Mouse (Mus musculus): Measurements from ENCODE around the gene Tob1. TPM values are rescaled to one million over a fixed set of nuclear protein-coding genes. Genes with fewer than 3 reads are reported as not detected.

Tob1 gene
- polyA plus RNA-seq, 1 experiment from 2014 or later, result 42.6 TPM

DNA sequence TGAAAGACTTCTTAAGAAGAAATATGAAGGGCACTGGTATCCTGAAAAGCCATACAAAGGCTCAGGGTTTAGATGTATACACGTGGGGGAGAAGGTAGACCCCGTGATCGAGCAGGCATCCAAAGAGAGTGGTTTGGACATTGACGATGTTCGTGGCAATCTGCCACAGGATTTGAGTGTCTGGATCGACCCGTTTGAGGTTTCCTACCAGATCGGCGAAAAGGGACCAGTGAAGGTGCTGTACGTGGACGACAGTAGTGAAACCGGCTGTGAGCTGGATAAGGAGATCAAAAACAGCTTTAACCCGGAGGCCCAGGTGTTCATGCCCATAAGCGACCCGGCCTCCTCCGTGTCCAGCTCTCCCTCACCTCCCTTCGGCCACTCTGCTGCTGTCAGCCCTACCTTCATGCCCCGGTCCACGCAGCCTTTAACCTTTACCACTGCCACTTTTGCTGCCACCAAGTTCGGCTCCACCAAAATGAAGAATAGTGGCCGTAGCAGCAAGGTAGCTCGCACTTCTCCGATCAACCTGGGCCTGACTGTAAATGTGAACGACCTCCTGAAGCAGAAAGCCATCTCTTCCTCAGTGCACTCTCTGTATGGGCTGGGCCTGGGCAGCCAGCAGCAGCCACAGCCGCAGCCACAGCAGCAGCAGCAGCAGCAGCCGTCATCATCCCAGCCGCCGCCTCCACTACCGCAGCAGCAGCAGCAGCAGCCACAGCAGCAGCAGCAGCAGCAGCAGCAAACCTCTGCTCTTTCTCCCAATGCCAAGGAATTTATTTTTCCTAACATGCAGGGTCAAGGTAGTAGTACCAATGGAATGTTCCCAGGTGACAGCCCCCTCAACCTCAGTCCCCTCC lies 2.7 kb downstream of the Tob1 start:
- H3K9ac ChIP-seq, result 0 out of 2 replicates have a peak overlapping the region, but pooled peaks have one; percentile 40
- peaks cover 16% of the 10 kb centered on the region for H3K36me3 ChIP-seq (replicated peaks)
- no peak overlapping the region for H3K27ac ChIP-seq
- H3K27me3 ChIP-seq, result no peaks in the 10 kb centered on the region
- no peak for ATAC-seq (ENCODE audit: low FRiP score)
- H3K4me3 ChIP-seq (replicated peaks), result peak overlapping the region; percentile 21; the same call in 1 of the 2 replicates
- peak overlapping the region; percentile 6 for H3K4me2 ChIP-seq
- 89% methylated on average over 29 of the region's 29 CpGs for WGBS
- H3K9me3 ChIP-seq, result no peaks in the 10 kb centered on the region
- peaks cover 33% of the 10 kb centered on the region for H3K4me1 ChIP-seq

GRCm38 (mm10) chr11:94215581-94215980 lies 4.3 kb downstream of the Tob1 start:
- Histone ChIP-seq H3K4me2 (no peak overlapping the region), H3K4me1 (peaks cover 33% of the 10 kb centered on the region), H3K27me3 (no peaks in the 10 kb centered on the region), H3K4me3 (replicated peaks) (no peak overlapping the region), H3K36me3 (replicated peaks) (peaks cover 16% of the 10 kb centered on the region), H3K27ac (no peak overlapping the region), H3K9ac (no peak overlapping the region), H3K9me3 (no peaks in the 10 kb centered on the region)
- ATAC-seq (ENCODE audit: low FRiP score), result no peak
- WGBS, result 95% methylated on average over 3 of the region's 3 CpGs

- Histone ChIP-seq H3K36me3 (replicated peaks) (peaks cover 16% of the 10 kb centered on the region), H3K4me1 (peaks cover 33% of the 10 kb centered on the region), H3K9ac (no peak overlapping the region), H3K27ac (0 out of 2 replicates have a peak overlapping the region, but pooled peaks have one; percentile 31), H3K4me2 (no peak overlapping the region), H3K4me3 (replicated peaks) (no peak overlapping the region), H3K9me3 (no peaks in the 10 kb centered on the region), H3K27me3 (no peaks in the 10 kb centered on the region)
- no peak for ATAC-seq (ENCODE audit: low FRiP score)
- 57% methylated on average over 2 of the region's 2 CpGs for WGBS
Observed at GRCm38 (mm10) chr11:94216247-94216646, 5.0 kb downstream of the Tob1 start.

DNA sequence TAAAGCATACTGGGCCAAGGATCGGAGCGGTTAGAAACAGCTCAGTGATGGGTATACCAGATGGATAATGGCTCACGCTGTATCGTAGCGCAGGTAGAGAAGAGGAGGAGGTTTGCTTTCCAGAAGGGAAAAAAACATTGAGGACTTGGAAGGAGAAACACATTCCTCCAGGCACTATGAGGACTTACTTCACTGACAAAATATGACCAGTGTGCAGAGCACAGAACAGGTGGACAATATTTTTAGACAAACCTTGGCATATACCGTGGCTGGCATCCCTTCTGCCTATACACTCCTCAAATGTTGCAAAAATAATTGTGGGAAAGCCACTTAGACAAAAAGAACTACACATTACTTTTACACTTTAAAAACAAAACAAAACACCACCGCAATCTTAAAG lies 10.0 kb downstream of the Tob1 start:
- Histone ChIP-seq H3K36me3 (replicated peaks) (no peaks in the 10 kb centered on the region), H3K4me2 (no peak overlapping the region), H3K4me3 (replicated peaks) (no peak overlapping the region), H3K27ac (no peak overlapping the region), H3K9ac (no peak overlapping the region), H3K4me1 (peaks cover 7% of the 10 kb centered on the region), H3K27me3 (no peaks in the 10 kb centered on the region), H3K9me3 (no peaks in the 10 kb centered on the region)
- ATAC-seq (ENCODE audit: low FRiP score), result no peak
- WGBS, result 93% methylated on average over 7 of the region's 7 CpGs

DNA sequence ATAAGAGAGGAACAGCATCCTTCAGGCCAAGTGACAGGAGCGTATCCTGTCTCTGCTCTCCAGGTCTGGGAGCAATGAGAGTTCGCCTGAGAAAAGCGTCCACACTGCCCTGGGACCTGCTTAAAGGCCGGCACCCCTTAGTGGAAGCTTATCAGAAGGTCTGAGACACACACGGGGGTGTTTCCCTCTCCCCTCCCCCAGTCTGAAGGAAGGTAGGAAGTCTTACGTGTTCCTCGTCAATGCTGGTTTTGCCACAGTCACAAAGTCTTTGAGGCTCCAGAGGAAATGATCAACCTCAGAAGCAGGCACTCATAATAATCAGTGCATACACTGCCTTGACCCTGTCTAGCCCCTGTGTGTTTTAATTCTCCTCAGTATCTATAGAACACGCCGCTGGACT lies 12.3 kb downstream of the Tob1 start:
- H3K9ac ChIP-seq, result no peak overlapping the region
- ATAC-seq (ENCODE audit: low FRiP score), result no peak
- H3K9me3 ChIP-seq, result no peaks in the 10 kb centered on the region
- H3K36me3 ChIP-seq (replicated peaks), result no peaks in the 10 kb centered on the region
- H3K27ac ChIP-seq, result no peak overlapping the region
- H3K27me3 ChIP-seq, result no peaks in the 10 kb centered on the region
- H3K4me2 ChIP-seq, result no peak overlapping the region
- H3K4me1 ChIP-seq, result peaks cover 12% of the 10 kb centered on the region
- WGBS, result 82% methylated on average over 9 of the region's 9 CpGs
- no peak overlapping the region for H3K4me3 ChIP-seq (replicated peaks)

- no peak for ATAC-seq (ENCODE audit: low FRiP score)
- no peaks in the 10 kb centered on the region for H3K36me3 ChIP-seq (replicated peaks)
- H3K27ac ChIP-seq, result no peak overlapping the region
- H3K4me2 ChIP-seq, result no peak overlapping the region
- no peak overlapping the region for H3K4me3 ChIP-seq (replicated peaks)
- peaks cover 14% of the 10 kb centered on the region for H3K4me1 ChIP-seq
- H3K9ac ChIP-seq, result no peak overlapping the region
- no peaks in the 10 kb centered on the region for H3K9me3 ChIP-seq
- WGBS, result 39% methylated on average over 7 of the region's 7 CpGs
- no peaks in the 10 kb centered on the region for H3K27me3 ChIP-seq
Observed at GRCm38 (mm10) chr11:94225985-94226384, 14.7 kb downstream of the Tob1 start.

DNA sequence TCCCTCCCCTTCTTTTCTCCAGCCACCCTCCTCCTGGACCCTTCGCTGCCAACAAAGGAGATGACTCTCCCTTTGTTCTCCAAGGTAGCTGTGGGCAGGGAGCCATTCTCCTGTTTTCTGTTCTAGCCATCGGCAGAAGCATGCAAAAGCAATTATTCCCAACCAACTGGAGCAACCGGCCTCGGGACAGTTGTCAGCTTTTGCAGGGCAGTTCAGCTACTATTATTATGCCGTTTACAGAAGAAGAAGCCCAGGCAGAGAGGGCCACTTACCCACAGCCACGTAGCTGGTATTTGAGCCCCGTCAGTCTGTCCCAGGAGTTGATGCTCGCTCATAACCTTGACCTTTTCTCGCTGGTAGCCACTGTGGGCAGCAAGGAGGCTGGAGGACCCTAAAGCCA lies 17.2 kb downstream of the Tob1 start:
- no peak overlapping the region for H3K4me3 ChIP-seq (replicated peaks)
- 0 out of 2 replicates have a peak overlapping the region, but pooled peaks have one; percentile 42 for H3K27ac ChIP-seq
- no peak for ATAC-seq (ENCODE audit: low FRiP score)
- H3K27me3 ChIP-seq, result no peaks in the 10 kb centered on the region
- H3K36me3 ChIP-seq (replicated peaks), result no peaks in the 10 kb centered on the region
- H3K4me1 ChIP-seq, result peaks cover 17% of the 10 kb centered on the region
- H3K9ac ChIP-seq, result no peak overlapping the region
- no peak overlapping the region for H3K4me2 ChIP-seq
- 39% methylated on average over 9 of the region's 9 CpGs for WGBS
- no peaks in the 10 kb centered on the region for H3K9me3 ChIP-seq

- 0 out of 2 replicates have a peak, but pooled peaks cover 3% of the 10 kb centered on the region for H3K27me3 ChIP-seq
- no peak overlapping the region for H3K9ac ChIP-seq
- no peak overlapping the region for H3K27ac ChIP-seq
- ATAC-seq (ENCODE audit: low FRiP score), result no peak
- H3K4me2 ChIP-seq, result no peak overlapping the region
- H3K4me3 ChIP-seq (replicated peaks), result no peak overlapping the region
- H3K9me3 ChIP-seq, result no peaks in the 10 kb centered on the region
- H3K36me3 ChIP-seq (replicated peaks), result no peaks in the 10 kb centered on the region
- peaks cover 20% of the 10 kb centered on the region for H3K4me1 ChIP-seq
- 88% methylated on average over 5 of the region's 5 CpGs for WGBS
Observed at GRCm38 (mm10) chr11:94229207-94229960, 18.1 kb downstream of the Tob1 start.

GRCm38 (mm10) chr11:94230244-94230643 lies 19.0 kb downstream of the Tob1 start:
- no peak overlapping the region for H3K4me2 ChIP-seq
- peaks cover 20% of the 10 kb centered on the region for H3K4me1 ChIP-seq
- no peak overlapping the region for H3K9ac ChIP-seq
- no peak overlapping the region for H3K27ac ChIP-seq
- ATAC-seq (ENCODE audit: low FRiP score), result no peak
- H3K36me3 ChIP-seq (replicated peaks), result no peaks in the 10 kb centered on the region
- WGBS, result 84% methylated on average over 8 of the region's 8 CpGs
- no peaks in the 10 kb centered on the region for H3K9me3 ChIP-seq
- H3K4me3 ChIP-seq (replicated peaks), result no peak overlapping the region
- H3K27me3 ChIP-seq, result 0 out of 2 replicates have a peak, but pooled peaks cover 4% of the 10 kb centered on the region

- WGBS, result 81% methylated on average over 18 of the region's 19 CpGs
- ATAC-seq (ENCODE audit: low FRiP score), result no peak
- Histone ChIP-seq H3K4me2 (no peak overlapping the region), H3K9me3 (no peaks in the 10 kb centered on the region), H3K4me3 (replicated peaks) (no peak overlapping the region), H3K36me3 (replicated peaks) (no peaks in the 10 kb centered on the region), H3K27ac (no peak overlapping the region), H3K27me3 (0 out of 2 replicates have a peak, but pooled peaks cover 4% of the 10 kb centered on the region), H3K9ac (no peak overlapping the region), H3K4me1 (peaks cover 20% of the 10 kb centered on the region)
Observed at GRCm38 (mm10) chr11:94231821-94232552, 20.7 kb downstream of the Tob1 start.

GRCm38 (mm10) chr11:94233405-94233804 lies 22.2 kb downstream of the Tob1 start:
- H3K9me3 ChIP-seq, result no peaks in the 10 kb centered on the region
- no peak overlapping the region for H3K4me3 ChIP-seq (replicated peaks)
- no peak for ATAC-seq (ENCODE audit: low FRiP score)
- no peak overlapping the region for H3K4me2 ChIP-seq
- H3K4me1 ChIP-seq, result peaks cover 13% of the 10 kb centered on the region
- 54% methylated on average over 6 of the region's 6 CpGs for WGBS
- no peaks in the 10 kb centered on the region for H3K36me3 ChIP-seq (replicated peaks)
- no peak overlapping the region for H3K9ac ChIP-seq
- 0 out of 2 replicates have a peak, but pooled peaks cover 4% of the 10 kb centered on the region for H3K27me3 ChIP-seq
- H3K27ac ChIP-seq, result no peak overlapping the region

GRCm38 (mm10) chr11:94234380-94234779 lies 23.1 kb downstream of the Tob1 start:
- Histone ChIP-seq H3K4me1 (peaks cover 10% of the 10 kb centered on the region), H3K4me3 (replicated peaks) (no peak overlapping the region), H3K36me3 (replicated peaks) (no peaks in the 10 kb centered on the region), H3K27me3 (0 out of 2 replicates have a peak, but pooled peaks cover 4% of the 10 kb centered on the region), H3K9ac (no peak overlapping the region), H3K4me2 (no peak overlapping the region), H3K9me3 (no peaks in the 10 kb centered on the region), H3K27ac (no peak overlapping the region)
- no peak for ATAC-seq (ENCODE audit: low FRiP score)
- 89% methylated on average over 12 of the region's 12 CpGs for WGBS
